Mouse (Mus musculus) C2C12 (cell line): ENCODE measurements around the gene Gm28961.
"Not testable (repeated sequence)": the region's sequence is repeated elsewhere in the genome, so short reads cannot be mapped to it uniquely, and the experiment has no call there.

Source experiments
- CEBPB ChIP-seq: IDR thresholded peaks from one replicate; pipeline ENCODE4 v1.6.1; 2011; ENCODE audit warnings: low read depth, mild to moderate bottlenecking, control low read depth, moderate library complexity
- CTCF ChIP-seq: IDR thresholded peaks from one replicate; pipeline ENCODE4 v1.5.1; 2011; ENCODE audit not compliant: control insufficient read depth, insufficient read depth, insufficient read length
- MAX ChIP-seq: IDR thresholded peaks from one replicate; pipeline ENCODE4 v1.6.1; 2011; ENCODE audit warnings: mild to moderate bottlenecking, control low read depth
- USF1 ChIP-seq: IDR thresholded peaks from one replicate; pipeline ENCODE4 v1.6.1; 2011; ENCODE audit warnings: low read depth, mild to moderate bottlenecking, control low read depth, moderate library complexity

GRCm38 (mm10) chrY:57705397-57705796, at the start of gene Gm28961:
- TF ChIP-seq CTCF, CEBPB, USF1, MAX: not testable (repeated sequence)
